Mouse (Mus musculus) neural tube, embryonic 14.5 days (tissue): ENCODE measurements at regions not wholly inside any gene's neighbourhood (a gene's known extent, or its start where the extent isn't known, plus 50 kb on each side); places are given as distances from the start of the nearest gene placed in this dataset.

ENCODE experiments used
- ATAC-seq: fragments of 200-750 bp; cut with Nextera tagmentation; 2 replicates; pipeline ENCODE4 v1.8.0; 2017; ENCODE audit warnings: low read depth, mild to moderate bottlenecking, moderate TSS enrichment, moderate library complexity
- H3K27ac ChIP-seq: fragments of 300-500 bp; sonication (generic); 2 replicates; pipeline ENCODE4 v1.5.1; 2014; ENCODE audit warnings: low read depth, mild to moderate bottlenecking, control low read depth, low read length, moderate library complexity, mixed read lengths
- H3K27me3 ChIP-seq: fragments of 300-500 bp; sonication (generic); 2 replicates; pipeline ENCODE4 v1.6.1; 2014; ENCODE audit warnings: low read length; ENCODE audit not compliant: control insufficient read depth, insufficient read depth
- H3K36me3 ChIP-seq: fragments of 300-500 bp; sonication (generic); 2 replicates; pipeline ENCODE4 v1.6.1; 2014; ENCODE audit warnings: low read length, mixed read lengths; ENCODE audit not compliant: control insufficient read depth, insufficient read depth
- H3K4me1 ChIP-seq: fragments of 300-500 bp; sonication (generic); 2 replicates; pipeline ENCODE4 v1.6.1; 2014; ENCODE audit warnings: low read length; ENCODE audit not compliant: control insufficient read depth, insufficient read depth
- H3K4me2 ChIP-seq: fragments of 300-500 bp; sonication (generic); 2 replicates; pipeline ENCODE4 v1.6.1; 2014; ENCODE audit warnings: mild to moderate bottlenecking, low read depth, low read length, control low read depth
- H3K4me3 ChIP-seq: fragments of 300-500 bp; sonication (generic); 2 replicates; pipeline ENCODE4 v1.5.1; 2014; ENCODE audit warnings: low read depth, low read length, control low read depth, mixed read lengths
- H3K9ac ChIP-seq: fragments of 300-500 bp; sonication (generic); replicated peaks from 2 replicates; pipeline ENCODE4 v1.6.1; 2014; ENCODE audit warnings: low read depth, mild to moderate bottlenecking, control low read depth, low read length, mixed read lengths
- H3K9me3 ChIP-seq: fragments of 300-500 bp; sonication (generic); 2 replicates; pipeline ENCODE4 v1.6.1; 2016; ENCODE audit warnings: low read length; ENCODE audit not compliant: control insufficient read depth
- WGBS: fragments of 180-500 bp; shearing (Covaris S2); extraction: QIAGEN DNeasy Blood & Tissue Kit; methylation state at CpG from one replicate; pipeline ENCODE4 v1.1.7; 2014; 5-methylcytosine and 5-hydroxymethylcytosine counted together

- Histone ChIP-seq H3K36me3 (no peaks in the 10 kb centered on the region), H3K4me3 (no peak overlapping the region), H3K9ac (no peak overlapping the region), H3K4me1 (no peaks in the 10 kb centered on the region), H3K9me3 (no peaks in the 10 kb centered on the region), H3K27me3 (no peaks in the 10 kb centered on the region), H3K4me2 (no peak overlapping the region), H3K27ac (no peak overlapping the region)
- 79% methylated on average over 1 of the region's 1 CpGs for whole genome bisulfite sequencing
- no peak for ATAC-seq
Observed at GRCm38 (mm10) chr3:148503432-148503831, 486.9 kb downstream of the Adgrl2 start.

- no peak overlapping the region for H3K4me2 ChIP-seq
- H3K4me1 ChIP-seq = no peaks in the 10 kb centered on the region
- 96% methylated on average over 3 of the region's 3 CpGs for WGBS
- no peaks in the 10 kb centered on the region for H3K9me3 ChIP-seq
- ATAC-seq = no peak
- no peaks in the 10 kb centered on the region for H3K27me3 ChIP-seq
- no peak overlapping the region for H3K9ac ChIP-seq
- H3K36me3 ChIP-seq = no peaks in the 10 kb centered on the region
- H3K27ac ChIP-seq = no peak overlapping the region
- H3K4me3 ChIP-seq = no peak overlapping the region
Observed at GRCm38 (mm10) chr3:148501801-148502200, 488.6 kb downstream of the Adgrl2 start.

- H3K27me3 ChIP-seq = no peaks in the 10 kb centered on the region
- no peak for ATAC-seq
- no peak overlapping the region for H3K9ac ChIP-seq
- H3K36me3 ChIP-seq = no peaks in the 10 kb centered on the region
- H3K4me3 ChIP-seq = no peak overlapping the region
- H3K27ac ChIP-seq = no peak overlapping the region
- no peaks in the 10 kb centered on the region for H3K9me3 ChIP-seq
- H3K4me1 ChIP-seq = peaks cover 4% of the 10 kb centered on the region; the same call in 1 of the 2 replicates
- H3K4me2 ChIP-seq = no peak overlapping the region
- 46% methylated on average over 5 of the region's 5 CpGs for WGBS
Observed at GRCm38 (mm10) chr3:148496672-148497071, 493.7 kb downstream of the Adgrl2 start.

- WGBS = 92% methylated on average over 3 of the region's 3 CpGs
- Histone ChIP-seq H3K9me3 (no peaks in the 10 kb centered on the region), H3K4me1 (peaks cover under 1% of the 10 kb centered on the region; the same call in 1 of the 2 replicates), H3K4me3 (no peak overlapping the region), H3K36me3 (no peaks in the 10 kb centered on the region), H3K4me2 (no peak overlapping the region), H3K27me3 (no peaks in the 10 kb centered on the region), H3K9ac (no peak overlapping the region), H3K27ac (no peak overlapping the region)
- ATAC-seq = no peak
Observed at GRCm38 (mm10) chr3:148491287-148491686, 499.1 kb downstream of the Adgrl2 start.

- H3K4me1 ChIP-seq = no peaks in the 10 kb centered on the region
- H3K4me3 ChIP-seq = no peak overlapping the region
- H3K27me3 ChIP-seq = no peaks in the 10 kb centered on the region
- H3K36me3 ChIP-seq = no peaks in the 10 kb centered on the region
- no peaks in the 10 kb centered on the region for H3K9me3 ChIP-seq
- H3K4me2 ChIP-seq = no peak overlapping the region
- 90% methylated on average over 4 of the region's 4 CpGs for WGBS
- H3K9ac ChIP-seq = no peak overlapping the region
- no peak for ATAC-seq
- no peak overlapping the region for H3K27ac ChIP-seq
Observed at GRCm38 (mm10) chr3:148489201-148489600, 501.2 kb downstream of the Adgrl2 start.

- Histone ChIP-seq H3K27me3 (no peaks in the 10 kb centered on the region), H3K4me3 (no peak overlapping the region), H3K4me2 (no peak overlapping the region), H3K9me3 (no peaks in the 10 kb centered on the region), H3K9ac (no peak overlapping the region), H3K27ac (no peak overlapping the region), H3K36me3 (no peaks in the 10 kb centered on the region), H3K4me1 (no peaks in the 10 kb centered on the region)
- 85% methylated on average over 5 of the region's 5 CpGs for WGBS
- ATAC-seq = no peak
Observed at GRCm38 (mm10) chr3:148487949-148488348, 502.4 kb downstream of the Adgrl2 start.

- H3K9ac ChIP-seq = no peak overlapping the region
- H3K4me1 ChIP-seq = no peaks in the 10 kb centered on the region
- no peak overlapping the region for H3K27ac ChIP-seq
- no peak for ATAC-seq
- H3K9me3 ChIP-seq = no peaks in the 10 kb centered on the region
- H3K27me3 ChIP-seq = no peaks in the 10 kb centered on the region
- H3K36me3 ChIP-seq = no peaks in the 10 kb centered on the region
- H3K4me3 ChIP-seq = no peak overlapping the region
- 96% methylated on average over 8 of the region's 8 CpGs for WGBS
- H3K4me2 ChIP-seq = no peak overlapping the region
Observed at GRCm38 (mm10) chr3:148475862-148476261, 514.5 kb downstream of the Adgrl2 start.

- Histone ChIP-seq H3K9me3 (no peaks in the 10 kb centered on the region), H3K27me3 (no peaks in the 10 kb centered on the region), H3K27ac (no peak overlapping the region), H3K36me3 (no peaks in the 10 kb centered on the region), H3K4me2 (no peak overlapping the region), H3K4me1 (no peaks in the 10 kb centered on the region), H3K4me3 (no peak overlapping the region), H3K9ac (no peak overlapping the region)
- WGBS = 72% methylated on average over 6 of the region's 6 CpGs
- no peak for ATAC-seq
Observed at GRCm38 (mm10) chr3:148472943-148473444, 517.4 kb downstream of the Adgrl2 start.

- no peaks in the 10 kb centered on the region for H3K36me3 ChIP-seq
- ATAC-seq = no peak
- no peaks in the 10 kb centered on the region for H3K4me1 ChIP-seq
- H3K4me2 ChIP-seq = no peak overlapping the region
- no peaks in the 10 kb centered on the region for H3K9me3 ChIP-seq
- no peak overlapping the region for H3K4me3 ChIP-seq
- no peaks in the 10 kb centered on the region for H3K27me3 ChIP-seq
- H3K27ac ChIP-seq = no peak overlapping the region
- no peak overlapping the region for H3K9ac ChIP-seq
- 85% methylated on average over 3 of the region's 3 CpGs for WGBS
Observed at GRCm38 (mm10) chr3:148465456-148465855, 524.9 kb downstream of the Adgrl2 start.
